Mouse (Mus musculus) kidney, postnatal 25 days (tissue): Measurements from ENCODE around the gene Cib4.

ENCODE experiments used
- DNase-seq, 2 experiments: peaks; one replicate each; pipeline ENCODE4 v3.0.0; 2021; ENCODE audit warnings: mixed read lengths in 2 of 2

Gene Cib4

GRCm38 (mm10) chr5:30545698-30546097 is at the start of gene Cib4:
Gene Cib4, minus strand, starts transcription at chr5:30545836.
- no peak for DNase-seq

- peak in 1 of 2 experiments; percentile 40 for DNase-seq
Observed at GRCm38 (mm10) chr5:30594953-30595560, 49.4 kb upstream of the Cib4 start.

DNA sequence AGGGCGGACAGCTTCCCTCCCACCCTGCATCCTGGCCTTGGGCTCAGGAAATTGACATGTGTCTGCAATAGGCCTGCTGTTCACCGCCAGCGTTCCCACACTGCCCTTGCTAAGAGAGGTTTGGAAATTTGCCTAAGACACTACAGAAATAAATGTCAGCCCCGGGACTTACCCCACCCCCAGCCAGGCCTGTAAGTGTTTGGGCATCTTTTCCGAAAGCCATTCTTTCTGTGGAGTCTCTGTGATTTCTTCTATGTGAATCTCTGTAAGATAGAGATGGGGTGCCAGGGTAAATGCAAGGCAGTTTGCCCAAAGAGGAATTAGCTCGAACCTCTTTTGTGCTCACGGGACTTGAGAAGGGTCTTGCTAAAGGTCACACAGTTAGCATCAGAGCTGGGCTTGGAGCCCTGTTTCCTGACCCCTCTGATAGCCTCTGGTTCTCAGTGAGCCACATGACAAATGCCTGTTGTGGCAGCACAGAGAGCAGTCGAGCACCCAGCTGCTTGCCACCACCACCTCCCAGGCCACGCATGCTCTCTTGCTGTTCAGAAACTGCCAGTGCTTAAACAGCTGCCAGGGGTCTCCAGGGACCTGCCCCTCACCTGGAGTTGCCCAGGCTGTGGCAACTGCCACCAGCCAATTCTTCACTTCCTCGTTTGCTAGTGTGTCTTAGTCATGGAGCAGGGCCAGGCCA is 48.3 kb upstream of the Cib4 start:
- peak; percentile 41 to 63 for DNase-seq

DNA sequence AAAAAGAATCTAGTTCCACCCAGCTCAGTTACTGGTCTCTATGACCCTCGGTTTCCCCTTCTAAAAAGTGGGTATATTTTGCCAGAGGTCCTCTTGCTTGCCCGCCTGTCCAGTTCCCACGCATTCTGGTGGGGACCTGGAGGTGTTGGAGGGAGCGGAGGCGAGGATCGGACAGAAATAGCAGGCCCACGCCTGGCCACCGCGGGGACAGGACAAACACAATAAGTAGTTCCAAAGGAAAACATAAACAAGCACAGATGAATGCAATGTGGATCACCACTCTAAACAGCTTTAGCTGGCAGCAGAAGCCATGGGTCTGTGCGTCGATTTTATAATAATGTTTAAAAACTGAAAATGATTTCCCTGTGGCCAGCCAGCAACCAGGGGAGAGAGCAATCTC is 47.7 kb upstream of the Cib4 start:
- DNase-seq = no peak

- no peak for DNase-seq
Observed at GRCm38 (mm10) chr5:30592279-30592980, 46.8 kb upstream of the Cib4 start.

DNA sequence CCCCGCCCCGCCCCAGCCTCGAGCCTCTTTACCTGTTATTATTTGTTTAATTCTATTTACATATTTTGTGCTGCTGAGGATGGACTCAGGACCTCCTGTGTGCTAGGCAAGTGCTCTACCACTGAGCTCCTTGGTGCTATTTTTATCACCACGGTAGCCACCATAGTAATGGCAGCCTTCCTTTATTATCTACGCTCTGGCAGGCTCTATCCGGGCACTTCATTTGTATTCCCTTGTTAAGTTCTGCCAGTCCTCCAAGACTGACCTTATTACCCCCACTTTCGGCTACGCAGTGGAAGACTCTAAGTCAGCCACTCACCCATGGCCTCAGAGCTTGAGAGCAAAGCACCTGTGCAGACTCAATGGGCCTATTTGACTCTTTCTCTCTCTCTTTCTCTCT is 46.1 kb upstream of the Cib4 start:
- no peak for DNase-seq

DNA sequence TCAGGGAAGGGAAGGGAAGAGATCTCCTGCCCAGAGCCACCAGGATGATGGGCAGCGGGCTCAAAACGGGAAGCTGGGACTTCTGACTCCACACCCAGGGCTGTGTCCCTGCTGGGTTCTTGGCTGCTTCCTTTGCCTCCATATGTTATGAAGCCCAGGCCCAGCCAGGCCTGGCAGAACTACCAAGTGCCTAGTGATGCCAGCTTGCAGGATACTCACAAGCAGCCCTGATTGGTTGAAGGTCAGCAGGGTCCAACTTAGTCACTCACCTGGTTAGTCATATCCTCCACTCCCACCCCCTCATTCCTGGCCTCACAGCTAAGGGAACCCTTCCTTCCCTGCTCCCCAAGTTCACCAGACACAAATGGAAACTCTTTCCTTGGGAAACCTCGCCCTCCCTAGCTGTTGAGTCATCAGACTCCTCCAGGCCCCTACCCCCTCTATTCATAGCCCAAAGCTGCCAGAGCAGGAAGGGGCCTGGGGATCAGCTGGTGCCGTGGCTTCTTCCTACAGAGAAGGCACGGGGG is 45.6 kb upstream of the Cib4 start:
- DNase-seq = no peak

DNA sequence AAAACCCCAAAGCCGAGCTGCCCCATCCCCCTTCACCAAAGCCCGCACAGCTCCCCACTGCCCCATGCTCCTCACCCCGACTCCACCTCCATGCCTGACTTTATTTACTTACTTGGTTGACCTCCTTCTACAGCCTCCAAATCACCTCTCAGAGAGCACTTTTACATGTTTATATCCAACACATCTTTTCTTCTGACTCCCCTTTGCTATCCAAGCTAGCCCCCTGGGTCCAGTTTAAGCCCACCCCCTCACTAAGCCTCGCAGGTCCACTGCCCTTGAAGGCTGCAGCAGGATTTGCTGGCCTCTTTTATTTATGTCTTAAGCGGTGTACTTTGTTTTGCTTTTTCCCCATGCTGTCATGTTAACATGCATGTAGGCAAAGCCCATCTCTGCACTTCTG is 44.6 kb upstream of the Cib4 start:
- no peak for DNase-seq

DNA sequence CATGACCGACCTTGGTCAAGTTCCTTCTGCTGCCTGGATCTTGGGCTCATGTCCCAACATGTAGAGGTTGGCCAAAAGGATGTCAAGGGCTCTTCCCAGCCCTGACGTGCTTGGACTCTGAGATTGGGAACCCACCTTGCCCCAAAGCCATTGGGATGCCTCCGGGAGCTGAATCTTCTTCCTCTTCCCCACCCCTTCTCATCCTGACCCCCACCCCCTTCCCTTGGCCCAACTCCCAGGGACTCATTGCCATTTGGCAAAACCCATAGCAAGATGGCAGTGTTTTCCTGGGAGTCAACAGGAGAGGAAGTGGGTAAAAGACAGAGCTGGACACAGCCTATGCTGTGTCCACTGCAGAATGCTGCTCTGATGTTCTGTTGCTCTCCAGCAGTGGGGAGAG is 43.9 kb upstream of the Cib4 start:
- no peak for DNase-seq

DNA sequence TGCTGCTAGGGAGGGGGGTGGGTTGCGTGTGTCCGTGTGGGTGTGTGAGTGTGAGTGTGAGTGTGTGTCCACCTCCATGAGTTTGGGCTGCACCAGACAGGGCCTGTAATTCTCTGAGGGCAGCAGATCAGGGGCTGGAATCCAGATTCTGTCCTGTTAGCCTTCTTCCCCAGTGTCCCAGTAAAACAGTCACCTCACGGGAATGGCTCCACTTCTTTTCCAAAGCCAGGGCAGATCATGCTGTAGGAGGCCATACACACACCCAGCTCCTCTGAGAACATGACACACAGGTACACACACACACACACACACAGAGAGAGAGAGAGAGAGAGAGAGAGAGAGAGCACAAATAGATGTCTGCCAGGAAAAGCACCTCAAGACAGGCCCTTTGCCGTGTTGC is 43.4 kb upstream of the Cib4 start:
- DNase-seq = no peak

DNA sequence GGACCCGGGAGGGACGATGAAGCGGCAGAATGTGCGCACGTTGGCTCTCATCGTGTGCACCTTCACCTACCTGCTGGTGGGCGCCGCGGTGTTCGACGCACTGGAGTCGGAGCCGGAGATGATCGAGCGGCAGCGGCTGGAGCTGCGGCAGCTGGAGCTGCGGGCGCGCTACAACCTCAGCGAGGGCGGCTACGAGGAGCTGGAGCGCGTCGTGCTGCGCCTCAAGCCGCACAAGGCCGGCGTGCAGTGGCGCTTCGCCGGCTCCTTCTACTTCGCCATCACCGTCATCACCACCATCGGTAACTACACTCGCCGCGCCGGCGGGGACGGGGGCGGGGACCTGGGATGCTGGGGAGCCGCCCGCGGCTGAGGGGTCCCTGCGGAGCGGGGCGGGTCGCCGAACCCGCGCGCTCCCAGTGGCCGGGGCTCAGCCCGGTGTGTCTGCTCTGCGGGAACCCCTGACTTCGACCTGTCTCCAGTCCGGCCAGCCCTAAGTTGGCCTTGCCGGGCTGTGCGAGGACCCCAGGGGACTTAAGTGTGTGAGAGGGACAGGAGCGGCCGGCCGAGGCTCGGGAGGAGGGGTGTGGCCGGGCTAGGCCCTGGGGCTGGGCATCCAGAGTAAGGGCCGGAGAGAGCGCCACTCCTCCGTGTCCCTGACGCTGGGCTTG is 42.8 kb upstream of the Cib4 start:
- DNase-seq = no peak

DNA sequence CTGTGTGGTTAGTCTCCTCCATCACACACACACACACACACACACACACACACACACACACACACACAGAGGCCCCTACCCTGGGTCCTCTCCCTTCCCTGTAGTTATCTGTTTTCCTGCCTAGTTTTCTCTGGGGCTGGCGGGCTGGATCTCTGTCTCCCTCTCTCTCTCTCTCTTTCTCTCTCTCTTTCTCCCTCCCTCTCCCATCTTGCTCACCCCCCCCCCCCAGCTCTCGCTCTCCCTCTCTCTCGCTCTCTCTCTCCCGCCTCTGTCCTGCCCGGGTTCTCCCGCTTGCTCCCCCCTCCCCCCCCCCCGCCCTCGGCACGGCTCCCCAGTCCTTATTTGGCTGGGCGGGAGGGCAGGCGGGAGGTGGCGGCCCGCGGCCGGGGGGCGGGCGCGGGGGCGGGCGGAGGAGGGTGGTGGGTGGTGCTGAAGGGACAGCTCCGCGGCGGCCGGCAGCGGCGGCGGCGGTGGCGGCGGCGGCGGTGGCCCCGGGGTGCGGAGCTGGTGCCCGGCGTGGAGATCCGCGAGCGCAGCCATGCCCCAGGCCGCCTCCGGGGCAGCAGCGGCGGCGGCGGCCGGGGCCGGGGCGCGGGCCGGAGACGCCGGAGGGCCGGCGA is 42.2 kb upstream of the Cib4 start, which contains the start of gene Kcnk3:
TSS of gene Kcnk3 (plus strand) at position 490 of the 620 bp plus-strand sequence.
- DNase-seq = peak; percentile 73 to 84

- DNase-seq = no peak
Observed at GRCm38 (mm10) chr5:30587101-30587500, 41.5 kb upstream of the Cib4 start.

DNA sequence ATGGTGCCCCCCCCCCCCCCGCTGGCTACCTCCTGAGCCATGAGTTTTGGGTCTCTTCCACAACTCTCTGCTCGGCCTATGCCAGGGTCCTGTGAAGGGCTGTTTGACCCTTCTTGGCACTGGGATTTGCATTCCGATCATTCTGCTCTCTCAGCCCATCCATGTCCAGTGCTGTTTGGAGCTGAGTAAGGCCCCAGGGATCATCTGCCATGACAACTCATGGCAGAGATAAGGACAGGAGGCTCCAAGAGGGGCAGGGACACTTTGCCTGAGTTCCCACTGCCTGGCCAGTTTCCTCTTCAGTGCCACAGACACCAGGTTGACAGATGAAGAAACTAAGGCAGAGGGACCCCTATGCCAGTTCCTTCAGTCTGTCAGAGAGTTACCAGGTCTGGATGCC is 41.0 kb upstream of the Cib4 start:
- DNase-seq = no peak

GRCm38 (mm10) chr5:30582017-30582416 is 36.4 kb upstream of the Cib4 start:
- DNase-seq = no peak

DNA sequence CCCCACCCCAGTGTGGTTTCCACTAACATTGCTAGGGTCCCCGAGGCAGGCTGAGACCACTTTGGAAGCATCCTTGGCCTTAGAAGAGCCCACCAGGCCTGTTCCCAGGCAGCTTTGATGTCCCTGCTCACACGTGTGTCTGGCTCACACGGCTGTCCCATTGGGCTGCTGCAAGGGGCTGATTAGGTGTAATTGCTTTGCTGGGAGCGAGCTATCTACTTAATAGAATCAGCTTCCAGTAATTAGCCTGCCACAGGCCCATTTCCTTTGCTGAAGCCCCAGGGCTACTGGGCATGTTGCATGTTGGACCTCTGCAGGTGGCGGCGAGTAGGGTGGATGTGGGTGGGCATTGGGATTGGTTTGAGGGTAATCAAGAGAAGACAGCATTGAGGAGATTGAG is 35.1 kb upstream of the Cib4 start:
- no peak for DNase-seq

DNA sequence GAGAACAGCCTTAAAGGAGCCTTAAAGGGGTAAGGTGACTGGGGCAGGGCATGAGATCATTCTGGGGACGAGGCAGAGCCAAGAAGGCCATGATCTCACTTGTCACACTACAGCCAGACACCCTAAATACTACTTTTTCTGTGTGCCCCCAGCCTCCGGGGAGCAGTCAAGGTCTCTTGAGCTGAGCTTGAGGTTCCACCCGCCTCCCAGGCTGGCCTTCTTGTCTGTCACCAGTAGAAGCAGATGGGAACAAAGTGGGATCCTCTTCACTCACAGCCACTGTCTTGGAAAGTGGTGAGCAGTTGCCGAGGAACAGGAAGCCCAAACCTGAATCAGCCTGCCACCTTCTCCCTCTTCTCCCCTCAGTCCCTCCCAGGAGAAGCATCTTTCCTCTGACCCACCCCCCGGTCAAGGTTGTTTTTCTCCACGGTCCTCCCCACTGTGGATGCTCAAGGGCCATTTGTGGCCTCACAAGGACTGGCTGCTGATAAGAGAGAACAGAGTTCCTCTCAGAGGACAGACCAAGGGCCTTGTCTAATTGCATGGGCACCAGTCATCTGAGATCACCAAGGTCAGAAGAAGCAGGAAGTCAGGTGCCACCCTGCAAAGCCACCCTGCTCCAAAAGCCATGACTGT is 32.9 kb upstream of the Cib4 start:
- no peak for DNase-seq

GRCm38 (mm10) chr5:30577654-30578310 is 32.1 kb upstream of the Cib4 start:
- DNase-seq = no peak

GRCm38 (mm10) chr5:30577251-30577650 is 31.6 kb upstream of the Cib4 start:
- DNase-seq = no peak

DNA sequence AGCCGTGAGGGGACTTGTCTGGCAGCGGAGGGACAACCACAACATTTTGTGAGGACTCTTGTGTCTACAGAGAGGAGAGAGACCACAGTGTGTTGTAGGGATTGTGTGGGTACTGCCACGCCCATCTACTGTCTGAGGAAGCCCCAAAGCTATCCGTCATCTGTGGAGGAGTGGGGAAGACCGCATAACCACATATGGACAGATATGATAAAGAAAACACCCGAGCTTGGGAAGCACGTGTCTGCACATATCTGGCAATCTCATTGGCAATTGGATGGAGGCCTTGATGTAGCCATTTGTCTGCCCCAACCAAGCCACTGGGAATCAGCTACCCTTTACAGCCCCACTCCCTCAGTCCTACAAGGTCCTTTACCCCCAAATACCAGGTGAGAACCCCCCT is 30.6 kb upstream of the Cib4 start:
- no peak for DNase-seq

DNA sequence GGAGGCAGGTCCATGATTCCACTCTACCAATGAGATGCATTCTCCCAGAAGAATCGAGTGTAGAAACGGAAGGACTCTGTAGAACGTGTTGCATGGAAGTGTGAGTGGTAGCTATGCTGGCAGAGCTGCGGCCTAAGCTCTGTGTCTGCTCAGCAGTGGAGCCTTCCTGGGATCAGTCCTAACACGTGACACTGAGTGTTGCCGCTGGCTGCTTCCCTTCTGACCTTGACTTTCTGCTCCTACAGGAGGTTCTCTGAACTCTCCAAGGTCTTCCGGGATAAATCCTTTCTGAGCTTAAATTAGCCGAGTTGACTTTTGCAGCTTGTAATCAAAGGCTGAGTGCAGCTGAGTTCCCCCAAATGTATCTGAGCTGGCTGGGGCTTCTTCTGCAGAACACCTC is 28.7 kb upstream of the Cib4 start:
- no peak for DNase-seq

DNA sequence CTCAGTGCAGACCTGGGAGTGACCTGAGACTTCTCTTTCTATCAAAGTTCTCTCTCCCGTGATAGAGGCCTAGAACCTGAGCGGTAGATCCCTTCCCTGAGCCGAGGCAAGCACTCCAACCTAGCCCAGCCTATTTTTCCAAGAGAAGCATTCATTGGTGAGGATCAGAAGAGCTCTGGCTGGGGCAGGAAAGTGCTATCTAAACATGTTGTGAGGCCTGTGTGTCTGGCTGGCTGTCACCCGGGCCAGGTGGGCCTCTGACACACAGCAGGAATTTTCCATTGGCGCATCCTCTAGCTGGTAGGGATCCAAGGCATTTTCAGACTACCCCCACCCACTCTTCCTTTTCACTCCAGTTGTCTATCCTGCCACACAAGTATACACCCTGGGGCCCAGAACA is 26.2 kb upstream of the Cib4 start:
- DNase-seq = no peak
